Mouse (Mus musculus) liver, embryonic 15.5 days (tissue): ENCODE measurements around the gene Unc93a2. TPM values are rescaled to one million over a fixed set of nuclear protein-coding genes. Genes with fewer than 3 reads are reported as not detected.
"Not testable (repeated sequence)": the region's sequence is repeated elsewhere in the genome, so short reads cannot be mapped to it uniquely, and the experiment has no call there.

Source experiments
- ATAC-seq: fragments of 200-750 bp; cut with Nextera tagmentation; 2 replicates; pipeline ENCODE4 v1.8.0; 2017; ENCODE audit warnings: moderate number of reproducible peaks, mild to moderate bottlenecking, moderate library complexity; ENCODE audit not compliant: insufficient read depth
- H3K27ac ChIP-seq: fragments of 300-500 bp; sonication (generic); replicated peaks from 2 replicates; pipeline ENCODE4 v1.5.1; 2015; ENCODE audit warnings: mild to moderate bottlenecking, inconsistent platforms
- H3K27me3 ChIP-seq: fragments of 300-500 bp; sonication (generic); 2 replicates; pipeline ENCODE4 v1.6.1; 2015; ENCODE audit warnings: mild to moderate bottlenecking, inconsistent platforms
- H3K36me3 ChIP-seq: fragments of 300-500 bp; sonication (generic); replicated peaks from 2 replicates; pipeline ENCODE4 v1.6.1; 2015; ENCODE audit warnings: moderate library complexity, mild to moderate bottlenecking, inconsistent platforms
- H3K4me1 ChIP-seq: fragments of 300-500 bp; sonication (generic); replicated peaks from 2 replicates; pipeline ENCODE4 v1.6.1; 2015; ENCODE audit warnings: inconsistent platforms
- H3K4me2 ChIP-seq: fragments of 300-500 bp; sonication (generic); 2 replicates; pipeline ENCODE4 v1.6.1; 2015; ENCODE audit warnings: moderate library complexity, mild to moderate bottlenecking, inconsistent platforms
- H3K4me3 ChIP-seq: fragments of 300-500 bp; sonication (generic); replicated peaks from 2 replicates; pipeline ENCODE4 v1.5.1; 2015; ENCODE audit warnings: mild to moderate bottlenecking, inconsistent platforms
- H3K9ac ChIP-seq: fragments of 300-500 bp; sonication (generic); 2 replicates; pipeline ENCODE4 v1.6.1; 2015; ENCODE audit warnings: moderate library complexity, mild to moderate bottlenecking, inconsistent platforms
- H3K9me3 ChIP-seq: fragments of 300-500 bp; sonication (generic); replicated peaks from 2 replicates; pipeline ENCODE4 v1.6.1; 2016; ENCODE audit warnings: inconsistent platforms
- WGBS: fragments of 180-500 bp; shearing (Covaris S2); methylation state at CpG from one replicate; pipeline ENCODE4 v1.1.7; 2015; ENCODE audit warnings: mixed read lengths; ENCODE audit not compliant: insufficient replicate concordance; 5-methylcytosine and 5-hydroxymethylcytosine counted together
- polyA plus RNA-seq: library from polyadenylated mRNA; unstranded; fragments of >200 nt; fragmentation: Nextera tagmentation; extraction: Ambion mirVana; gene quantifications from 2 replicates; pipeline ENCODE4 v1.2.1, GENCODE M21; 2015

Gene Unc93a2
- polyA plus RNA-seq, 1 experiment from 2014 or later, result 0.53 TPM

- not testable (repeated sequence) for H3K4me1 ChIP-seq, H3K9me3 ChIP-seq, ATAC-seq, H3K4me2 ChIP-seq, H3K9ac ChIP-seq, H3K27ac ChIP-seq, H3K4me3 ChIP-seq, H3K27me3 ChIP-seq, H3K36me3 ChIP-seq
- WGBS, result 55% methylated on average over 7 of the region's 7 CpGs
These were observed 9.9 kb upstream of the Unc93a2 start for GRCm38 (mm10) chr17:7395116-7395515.

GRCm38 (mm10) chr17:7389898-7390297, 4.6 kb upstream of the Unc93a2 start:
- not testable (repeated sequence) for H3K36me3 ChIP-seq, H3K4me3 ChIP-seq, H3K9ac ChIP-seq, H3K9me3 ChIP-seq, H3K27me3 ChIP-seq, H3K4me1 ChIP-seq, H3K4me2 ChIP-seq, H3K27ac ChIP-seq, ATAC-seq
- WGBS, result 56% methylated on average over 7 of the region's 7 CpGs

- 58% methylated on average over 7 of the region's 8 CpGs for WGBS
- H3K4me2 ChIP-seq, H3K27ac ChIP-seq, H3K27me3 ChIP-seq, H3K9ac ChIP-seq, H3K36me3 ChIP-seq, H3K4me1 ChIP-seq, H3K4me3 ChIP-seq, ATAC-seq, H3K9me3 ChIP-seq: not testable (repeated sequence)
These were observed 3.7 kb upstream of the Unc93a2 start for GRCm38 (mm10) chr17:7388958-7389356.

GRCm38 (mm10) chr17:7388341-7388957, 3.2 kb upstream of the Unc93a2 start:
- not testable (repeated sequence) for H3K4me2 ChIP-seq, H3K27ac ChIP-seq, ATAC-seq, H3K27me3 ChIP-seq, H3K4me1 ChIP-seq, H3K9me3 ChIP-seq, H3K36me3 ChIP-seq, H3K4me3 ChIP-seq, H3K9ac ChIP-seq
- no CpG with 5 or more reads among the region's 2 CpGs for WGBS

GRCm38 (mm10) chr17:7386016-7386415, 752 bp upstream of the Unc93a2 start:
- H3K36me3 ChIP-seq, H3K9me3 ChIP-seq, H3K9ac ChIP-seq, H3K4me2 ChIP-seq, H3K4me1 ChIP-seq, H3K4me3 ChIP-seq, H3K27ac ChIP-seq, H3K27me3 ChIP-seq, ATAC-seq: not testable (repeated sequence)
- 50% methylated on average over 8 of the region's 8 CpGs for WGBS

GRCm38 (mm10) chr17:7383167-7384143, 1.8 kb downstream of the Unc93a2 start:
- H3K27me3 ChIP-seq, H3K9me3 ChIP-seq, H3K27ac ChIP-seq, H3K4me2 ChIP-seq, H3K4me1 ChIP-seq, H3K4me3 ChIP-seq, H3K36me3 ChIP-seq, H3K9ac ChIP-seq: not testable (repeated sequence)
- 55% methylated on average over 12 of the region's 13 CpGs for WGBS
- peak; percentile 38 for ATAC-seq

GRCm38 (mm10) chr17:7382711-7383110, 2.6 kb downstream of the Unc93a2 start:
- H3K4me3 ChIP-seq, H3K9me3 ChIP-seq, H3K9ac ChIP-seq, ATAC-seq, H3K27me3 ChIP-seq, H3K36me3 ChIP-seq, H3K27ac ChIP-seq, H3K4me1 ChIP-seq, H3K4me2 ChIP-seq: not testable (repeated sequence)
- WGBS, result 43% methylated on average over 1 of the region's 3 CpGs

- not testable (repeated sequence) for H3K27ac ChIP-seq, ATAC-seq, H3K4me3 ChIP-seq, H3K4me1 ChIP-seq, H3K4me2 ChIP-seq, H3K9ac ChIP-seq, H3K27me3 ChIP-seq, H3K9me3 ChIP-seq, H3K36me3 ChIP-seq
- 30% methylated on average over 2 of the region's 3 CpGs for WGBS
These were observed 7.4 kb downstream of the Unc93a2 start for GRCm38 (mm10) chr17:7377907-7378306.

- 100% methylated on average over 1 of the region's 3 CpGs for WGBS
- ATAC-seq, result not testable (repeated sequence)
These were observed 8.1 kb downstream of the Unc93a2 start for GRCm38 (mm10) chr17:7376951-7377700.

GRCm38 (mm10) chr17:7371879-7372278, 13.4 kb downstream of the Unc93a2 start, which contains the start of gene Gm49630:
TSS of gene Gm49630 (minus strand) at chr17:7371979.
- WGBS, result 45% methylated on average over 4 of the region's 5 CpGs

More at GRCm38 (mm10) chr17:7376951-7377700, 8.1 kb downstream of the Unc93a2 start:
- not testable (repeated sequence) for H3K27ac ChIP-seq, H3K4me2 ChIP-seq, H3K9ac ChIP-seq, H3K4me1 ChIP-seq, H3K4me3 ChIP-seq, H3K9me3 ChIP-seq, H3K27me3 ChIP-seq, H3K36me3 ChIP-seq

GRCm38 (mm10) chr17:7369401-7369800, 15.9 kb downstream of the Unc93a2 start:
- not testable (repeated sequence) for H3K4me1 ChIP-seq, H3K4me3 ChIP-seq, H3K27me3 ChIP-seq, H3K9me3 ChIP-seq, H3K27ac ChIP-seq, H3K4me2 ChIP-seq, H3K9ac ChIP-seq, ATAC-seq, H3K36me3 ChIP-seq
- WGBS, result 48% methylated on average over 6 of the region's 6 CpGs

More at GRCm38 (mm10) chr17:7371879-7372278, 13.4 kb downstream of the Unc93a2 start, which contains the start of gene Gm49630:
- H3K27ac ChIP-seq, H3K4me3 ChIP-seq, H3K4me2 ChIP-seq, H3K9me3 ChIP-seq, H3K36me3 ChIP-seq, H3K4me1 ChIP-seq, H3K27me3 ChIP-seq, H3K9ac ChIP-seq, ATAC-seq: not testable (repeated sequence)
